Mouse (Mus musculus): Measurements from ENCODE around the gene Ripor3. TPM values are rescaled to one million over a fixed set of nuclear protein-coding genes. Genes with fewer than 3 reads are reported as not detected.

The Ripor3 gene
- polyA plus RNA-seq, 1 experiment from 2014 or later: 0.98 TPM

DNA sequence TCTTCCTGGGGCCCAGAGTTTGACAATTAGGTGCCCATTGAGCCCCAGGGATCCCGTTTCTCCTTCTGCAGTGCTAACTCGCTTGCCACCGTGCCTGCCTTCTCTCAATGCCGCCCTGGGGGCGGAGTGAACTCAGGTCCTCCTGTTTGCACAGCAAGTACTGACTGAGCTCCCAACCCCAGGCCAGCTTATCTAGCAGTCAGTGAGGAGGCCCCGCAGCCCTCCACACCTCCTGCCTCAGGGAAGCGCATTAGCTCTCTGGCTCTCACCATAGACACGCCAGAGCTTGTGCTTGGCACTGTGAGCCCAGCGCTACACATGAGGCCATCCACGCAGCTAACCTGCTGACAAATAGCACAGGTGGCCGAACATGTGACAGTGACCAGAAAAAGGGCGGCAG, 22.8 kb downstream of the Ripor3 start:
- peaks cover 36% of the 10 kb centered on the region for H3K4me1 ChIP-seq (replicated peaks)
- H3K4me3 ChIP-seq (replicated peaks): no peak overlapping the region
- peaks cover 19% of the 10 kb centered on the region for H3K27me3 ChIP-seq
- H3K9me3 ChIP-seq: no peaks in the 10 kb centered on the region
- no peak overlapping the region for H3K9ac ChIP-seq (replicated peaks)
- no peak for ATAC-seq (ENCODE audit: insufficient number of reproducible peaks, insufficient read depth, low FRiP score, low TSS enrichment, low read depth)
- WGBS: 53% methylated on average over 12 of the region's 12 CpGs
- no peak overlapping the region for H3K4me2 ChIP-seq
- H3K27ac ChIP-seq: no peak overlapping the region
- H3K36me3 ChIP-seq: no peaks in the 10 kb centered on the region

DNA sequence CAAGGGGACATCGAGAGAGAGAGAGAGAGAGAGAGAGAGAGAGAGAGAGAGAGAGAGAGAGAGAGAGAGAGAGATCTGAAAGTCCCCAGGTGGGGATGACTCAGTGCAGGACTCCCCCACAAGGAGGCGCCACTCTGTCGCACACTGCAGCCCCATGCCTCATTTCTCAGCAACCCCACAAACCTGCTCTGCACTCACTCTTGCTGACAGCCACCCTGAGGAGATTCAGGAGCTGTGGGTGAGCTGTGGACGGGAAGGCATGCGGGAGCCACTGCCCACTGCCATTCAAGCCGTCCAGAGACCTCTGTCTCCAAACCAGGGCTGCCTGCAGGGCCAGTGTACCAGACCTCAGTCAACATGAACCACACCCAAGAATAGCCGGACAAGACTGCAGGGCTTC, 23.7 kb downstream of the Ripor3 start:
- WGBS: 18% methylated on average over 7 of the region's 7 CpGs
- ATAC-seq (ENCODE audit: insufficient number of reproducible peaks, insufficient read depth, low FRiP score, low TSS enrichment, low read depth): no peak; the same call in 1 of the 2 replicates
- H3K4me1 ChIP-seq (replicated peaks): peaks cover 36% of the 10 kb centered on the region
- no peaks in the 10 kb centered on the region for H3K36me3 ChIP-seq
- peaks cover 19% of the 10 kb centered on the region for H3K27me3 ChIP-seq
- no peak overlapping the region for H3K27ac ChIP-seq
- H3K9ac ChIP-seq (replicated peaks): 0 out of 2 replicates have a peak overlapping the region, but pooled peaks have one; percentile 40
- H3K9me3 ChIP-seq: no peaks in the 10 kb centered on the region
- no peak overlapping the region for H3K4me2 ChIP-seq
- H3K4me3 ChIP-seq (replicated peaks): no peak overlapping the region

DNA sequence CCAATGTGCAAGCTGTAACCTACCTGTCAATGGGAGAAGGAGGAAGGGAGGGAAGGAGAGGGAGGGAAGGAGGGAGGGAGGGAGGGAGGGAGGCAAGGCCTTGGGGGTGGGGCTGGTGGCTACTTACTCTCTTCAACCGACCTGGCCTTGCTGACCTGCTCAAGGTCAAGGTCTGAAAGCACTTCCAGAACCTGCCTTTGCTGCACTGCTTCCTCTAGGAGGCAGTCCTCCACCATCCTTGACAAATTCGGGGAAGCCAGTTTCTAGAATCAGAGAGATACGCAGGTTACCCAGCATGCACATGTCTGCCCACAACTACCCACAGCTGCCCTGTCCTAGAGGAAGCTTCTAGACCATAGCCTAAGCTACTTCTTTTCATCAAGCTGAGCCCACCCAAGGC, 25.5 kb downstream of the Ripor3 start:
- 35% methylated on average over 3 of the region's 3 CpGs for WGBS
- H3K27ac ChIP-seq: no peak overlapping the region
- H3K9me3 ChIP-seq: no peaks in the 10 kb centered on the region
- H3K9ac ChIP-seq (replicated peaks): no peak overlapping the region
- H3K4me1 ChIP-seq (replicated peaks): peaks cover 36% of the 10 kb centered on the region
- H3K4me3 ChIP-seq (replicated peaks): no peak overlapping the region
- no peak overlapping the region for H3K4me2 ChIP-seq
- no peak for ATAC-seq (ENCODE audit: insufficient number of reproducible peaks, insufficient read depth, low FRiP score, low TSS enrichment, low read depth)
- H3K36me3 ChIP-seq: peaks cover 2% of the 10 kb centered on the region; the same call in 1 of the 2 replicates
- H3K27me3 ChIP-seq: peaks cover 19% of the 10 kb centered on the region

DNA sequence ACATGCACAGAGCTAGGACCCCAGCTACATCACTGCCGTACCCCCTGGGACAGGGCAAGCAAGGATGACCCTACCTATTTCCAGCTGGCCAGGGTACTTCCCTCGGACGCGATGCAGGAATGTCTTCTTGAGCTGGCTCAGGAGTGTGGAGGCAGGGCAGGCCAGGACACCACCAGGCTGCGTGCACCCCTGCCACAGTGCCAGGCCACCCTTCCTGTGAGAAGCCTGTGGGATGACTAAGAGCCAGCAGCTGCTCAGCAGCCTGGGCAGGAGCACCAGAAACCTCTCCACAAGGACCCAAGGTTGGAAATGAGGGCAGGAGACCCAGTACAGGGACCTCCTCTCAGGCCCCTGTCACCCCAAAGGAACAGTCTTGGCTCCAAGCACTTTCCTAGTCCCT, 26.0 kb downstream of the Ripor3 start:
- H3K4me3 ChIP-seq (replicated peaks): no peak overlapping the region
- WGBS: 80% methylated on average over 5 of the region's 5 CpGs
- no peak overlapping the region for H3K4me2 ChIP-seq
- no peak overlapping the region for H3K9ac ChIP-seq (replicated peaks)
- no peaks in the 10 kb centered on the region for H3K9me3 ChIP-seq
- H3K27me3 ChIP-seq: peaks cover 16% of the 10 kb centered on the region
- no peak for ATAC-seq (ENCODE audit: insufficient number of reproducible peaks, insufficient read depth, low FRiP score, low TSS enrichment, low read depth)
- H3K4me1 ChIP-seq (replicated peaks): peaks cover 33% of the 10 kb centered on the region
- no peak overlapping the region for H3K27ac ChIP-seq
- H3K36me3 ChIP-seq: peaks cover 8% of the 10 kb centered on the region

DNA sequence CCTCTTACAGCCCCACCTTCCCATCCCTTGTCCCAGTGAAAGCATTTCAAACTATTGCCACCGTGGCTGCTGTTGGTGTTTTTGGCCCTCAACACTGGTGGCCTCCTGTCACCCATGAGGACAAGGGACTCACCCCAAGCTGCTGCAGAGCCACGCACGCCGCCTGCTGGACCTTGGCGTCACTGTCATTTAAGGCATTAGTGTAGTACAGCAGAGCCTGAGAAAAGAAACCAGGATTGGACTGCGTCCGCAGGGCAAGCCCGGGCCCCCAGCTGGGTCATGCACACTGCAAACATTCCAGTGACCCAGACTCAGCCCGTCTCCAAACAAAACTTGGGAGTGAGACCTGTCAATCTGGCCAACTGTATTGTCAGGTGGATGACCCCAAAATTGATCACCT, 27.8 kb downstream of the Ripor3 start:
- WGBS: 64% methylated on average over 9 of the region's 9 CpGs
- Histone ChIP-seq H3K36me3 (peaks cover 25% of the 10 kb centered on the region), H3K4me2 (no peak overlapping the region), H3K4me1 (replicated peaks) (peaks cover 19% of the 10 kb centered on the region), H3K4me3 (replicated peaks) (no peak overlapping the region), H3K9me3 (no peaks in the 10 kb centered on the region), H3K27me3 (peaks cover 16% of the 10 kb centered on the region), H3K27ac (no peak overlapping the region), H3K9ac (replicated peaks) (no peak overlapping the region)
- no peak for ATAC-seq (ENCODE audit: insufficient number of reproducible peaks, insufficient read depth, low FRiP score, low TSS enrichment, low read depth)

DNA sequence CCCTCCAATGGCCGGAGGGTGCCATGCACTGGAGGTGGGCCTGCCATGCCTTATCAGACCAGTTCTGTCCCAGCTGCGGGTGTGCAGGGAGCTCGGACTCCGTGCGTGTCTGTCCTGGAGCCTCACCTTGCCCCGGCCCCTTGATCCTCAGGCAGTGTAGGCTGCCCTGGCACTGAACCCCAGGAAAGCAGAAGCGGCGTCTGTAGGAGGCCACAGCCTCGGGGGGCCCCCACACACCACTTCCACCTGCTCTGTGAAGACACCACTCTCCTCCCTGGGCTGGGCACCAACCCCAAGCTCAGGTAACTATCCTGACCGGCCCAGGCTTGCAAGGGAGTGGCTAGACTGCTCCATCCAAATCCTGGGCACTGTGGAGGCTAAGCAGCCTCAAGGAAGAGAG, 30.0 kb downstream of the Ripor3 start:
- H3K36me3 ChIP-seq: peaks cover 45% of the 10 kb centered on the region
- ATAC-seq (ENCODE audit: insufficient number of reproducible peaks, insufficient read depth, low FRiP score, low TSS enrichment, low read depth): no peak

DNA sequence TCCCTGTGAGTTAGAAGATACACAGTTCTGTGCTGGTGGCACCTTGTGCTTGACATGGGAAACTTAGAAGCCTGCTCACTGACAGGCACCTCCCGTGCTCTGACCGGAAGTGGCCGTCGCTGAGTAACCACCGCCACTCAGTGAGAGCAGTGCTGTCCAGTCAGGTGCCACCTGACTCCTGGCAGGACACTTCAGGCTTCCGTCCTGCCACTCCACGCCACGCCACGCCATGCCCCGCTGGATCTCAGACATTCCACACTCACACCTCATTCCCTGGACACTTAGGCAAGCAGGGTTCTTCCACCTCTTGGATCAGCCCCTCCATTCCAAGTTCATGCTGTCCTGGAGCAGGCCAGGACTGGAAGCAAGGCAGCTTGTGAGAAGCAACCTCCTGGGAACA, 32.1 kb downstream of the Ripor3 start:
- Histone ChIP-seq H3K27ac (no peak overlapping the region), H3K9ac (replicated peaks) (no peak overlapping the region), H3K27me3 (no peaks in the 10 kb centered on the region), H3K4me2 (no peak overlapping the region), H3K9me3 (no peaks in the 10 kb centered on the region), H3K4me1 (replicated peaks) (no peaks in the 10 kb centered on the region), H3K36me3 (peaks cover 66% of the 10 kb centered on the region), H3K4me3 (replicated peaks) (no peak overlapping the region)
- no peak for ATAC-seq (ENCODE audit: insufficient number of reproducible peaks, insufficient read depth, low FRiP score, low TSS enrichment, low read depth)
- 93% methylated on average over 10 of the region's 10 CpGs for WGBS

More for the DNA sequence above, 30.0 kb downstream of the Ripor3 start:
- no peak overlapping the region for H3K27ac ChIP-seq
- 0 out of 2 replicates have a peak, but pooled peaks cover 9% of the 10 kb centered on the region for H3K4me1 ChIP-seq (replicated peaks)
- H3K4me3 ChIP-seq (replicated peaks): no peak overlapping the region
- 85% methylated on average over 10 of the region's 10 CpGs for WGBS
- peaks cover 4% of the 10 kb centered on the region; the same call in 1 of the 2 replicates for H3K27me3 ChIP-seq
- no peak overlapping the region for H3K4me2 ChIP-seq
- H3K9me3 ChIP-seq: no peaks in the 10 kb centered on the region
- no peak overlapping the region for H3K9ac ChIP-seq (replicated peaks)

DNA sequence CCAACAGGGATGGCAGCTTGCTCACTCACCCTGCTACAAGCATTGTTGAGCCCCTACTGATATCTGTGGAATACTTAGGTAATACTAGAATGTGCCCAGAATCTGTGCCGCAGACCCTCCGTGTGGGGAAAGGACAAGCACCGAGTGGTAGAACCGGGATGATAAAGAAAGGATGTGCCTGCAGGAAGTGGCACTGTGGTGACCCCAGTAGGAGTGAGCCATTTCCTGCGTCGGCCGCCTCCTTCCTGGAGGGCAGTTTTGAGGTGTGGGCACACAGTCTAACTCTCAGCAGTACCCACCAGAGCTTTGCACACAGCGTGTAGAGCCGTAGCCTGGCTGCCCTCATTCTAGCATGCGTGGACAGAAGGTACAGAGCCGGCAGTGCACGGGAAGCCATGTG, 34.7 kb downstream of the Ripor3 start:
- 89% methylated on average over 12 of the region's 12 CpGs for WGBS
- Histone ChIP-seq H3K4me3 (replicated peaks) (no peak overlapping the region), H3K27ac (no peak overlapping the region), H3K9me3 (no peaks in the 10 kb centered on the region), H3K9ac (replicated peaks) (no peak overlapping the region), H3K4me2 (no peak overlapping the region), H3K27me3 (no peaks in the 10 kb centered on the region), H3K4me1 (replicated peaks) (no peaks in the 10 kb centered on the region), H3K36me3 (peaks cover 92% of the 10 kb centered on the region)
- ATAC-seq (ENCODE audit: insufficient number of reproducible peaks, insufficient read depth, low FRiP score, low TSS enrichment, low read depth): no peak

DNA sequence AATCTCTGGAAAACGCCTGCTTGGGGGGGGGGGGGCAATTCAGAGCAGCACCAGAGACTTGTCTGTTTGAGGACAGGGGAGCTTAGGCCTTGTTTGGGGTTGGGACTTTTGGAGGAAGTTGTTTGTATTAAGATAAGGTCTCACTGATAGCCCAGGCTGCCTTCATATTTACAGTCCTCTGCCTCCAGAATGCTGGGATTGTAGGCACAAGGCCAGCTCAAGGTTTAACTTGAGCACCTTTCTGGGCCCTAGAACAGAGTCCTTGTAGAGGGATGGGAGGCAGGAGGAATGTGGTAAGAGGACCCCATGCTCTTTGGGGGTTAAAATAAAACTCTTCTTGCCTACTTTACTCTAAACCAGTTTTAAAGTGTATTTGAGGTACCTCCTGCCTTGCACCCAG, 37.6 kb downstream of the Ripor3 start:
- Histone ChIP-seq H3K27ac (no peak overlapping the region), H3K4me2 (no peak overlapping the region), H3K4me3 (replicated peaks) (no peak overlapping the region), H3K36me3 (peaks cover 96% of the 10 kb centered on the region), H3K9me3 (no peaks in the 10 kb centered on the region), H3K9ac (replicated peaks) (no peak overlapping the region), H3K4me1 (replicated peaks) (no peaks in the 10 kb centered on the region), H3K27me3 (no peaks in the 10 kb centered on the region)
- ATAC-seq (ENCODE audit: insufficient number of reproducible peaks, insufficient read depth, low FRiP score, low TSS enrichment, low read depth): no peak
- WGBS: 47% methylated on average over 1 of the region's 1 CpGs

DNA sequence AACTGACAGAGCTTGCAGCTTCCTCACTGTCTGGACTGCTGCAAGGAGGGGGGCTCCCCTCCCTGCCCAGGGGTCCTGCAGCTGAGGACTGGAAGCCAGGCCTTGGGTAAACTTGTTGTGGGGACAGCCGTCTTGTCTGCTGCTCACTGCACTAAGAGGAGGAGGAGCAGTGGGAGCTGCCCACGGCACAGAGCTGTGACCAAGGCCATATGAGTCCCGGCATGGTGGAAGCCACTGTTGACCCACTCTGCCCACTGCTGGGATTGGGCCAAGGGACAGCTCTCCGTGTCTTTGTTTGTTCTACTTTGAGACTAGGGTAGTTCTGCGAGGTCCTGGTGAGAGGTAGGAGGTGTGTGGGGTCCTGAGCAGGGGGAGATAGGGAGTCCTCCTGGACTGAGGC, 38.3 kb downstream of the Ripor3 start:
- no peak overlapping the region for H3K4me2 ChIP-seq
- H3K27me3 ChIP-seq: no peaks in the 10 kb centered on the region
- no peaks in the 10 kb centered on the region for H3K9me3 ChIP-seq
- no peak for ATAC-seq (ENCODE audit: insufficient number of reproducible peaks, insufficient read depth, low FRiP score, low TSS enrichment, low read depth)
- WGBS: 80% methylated on average over 5 of the region's 5 CpGs
- H3K9ac ChIP-seq (replicated peaks): no peak overlapping the region
- no peak overlapping the region for H3K4me3 ChIP-seq (replicated peaks)
- no peak overlapping the region for H3K27ac ChIP-seq
- no peaks in the 10 kb centered on the region for H3K4me1 ChIP-seq (replicated peaks)
- H3K36me3 ChIP-seq: peaks cover 96% of the 10 kb centered on the region

DNA sequence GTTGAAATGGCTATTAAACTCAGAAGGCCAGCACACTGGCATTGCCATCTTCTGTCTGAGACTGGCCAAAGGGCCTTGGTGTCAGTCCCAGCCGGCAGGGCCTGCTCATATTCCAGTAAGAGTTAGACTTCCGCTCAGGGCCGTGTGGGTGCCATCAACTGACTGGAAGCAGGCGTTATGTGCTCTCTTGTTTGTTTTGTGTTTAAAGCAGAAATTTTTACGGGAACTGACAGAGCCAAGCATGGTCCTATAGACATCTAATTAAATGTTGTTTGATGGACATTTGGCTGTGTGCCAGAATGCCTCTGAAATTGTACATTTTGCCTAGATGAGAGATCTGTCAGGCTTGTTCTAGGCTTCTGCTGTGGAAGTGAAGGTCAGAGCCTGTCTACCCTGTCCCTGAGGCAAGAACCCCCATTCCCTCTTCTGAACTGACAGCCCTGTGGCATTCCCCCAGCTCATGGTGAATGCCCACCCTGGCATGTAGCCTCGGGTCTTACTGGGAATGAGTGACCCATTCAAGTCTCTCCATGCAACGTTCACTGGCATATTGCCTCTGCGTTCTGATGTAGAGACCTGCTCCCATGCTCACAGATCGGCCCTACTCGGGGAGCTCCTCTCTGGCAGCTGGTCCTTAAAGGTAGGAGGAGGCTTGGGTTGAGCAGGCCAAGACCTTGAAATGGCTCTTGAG, 40.4 kb downstream of the Ripor3 start:
- no peaks in the 10 kb centered on the region for H3K4me1 ChIP-seq (replicated peaks)
- no peaks in the 10 kb centered on the region for H3K9me3 ChIP-seq
- H3K27ac ChIP-seq: no peak overlapping the region
- H3K9ac ChIP-seq (replicated peaks): no peak overlapping the region
- H3K27me3 ChIP-seq: no peaks in the 10 kb centered on the region
- 87% methylated on average over 10 of the region's 10 CpGs for WGBS
- H3K36me3 ChIP-seq: peaks cover 98% of the 10 kb centered on the region
- H3K4me2 ChIP-seq: no peak overlapping the region
- ATAC-seq (ENCODE audit: insufficient number of reproducible peaks, insufficient read depth, low FRiP score, low TSS enrichment, low read depth): no peak
- H3K4me3 ChIP-seq (replicated peaks): no peak overlapping the region

DNA sequence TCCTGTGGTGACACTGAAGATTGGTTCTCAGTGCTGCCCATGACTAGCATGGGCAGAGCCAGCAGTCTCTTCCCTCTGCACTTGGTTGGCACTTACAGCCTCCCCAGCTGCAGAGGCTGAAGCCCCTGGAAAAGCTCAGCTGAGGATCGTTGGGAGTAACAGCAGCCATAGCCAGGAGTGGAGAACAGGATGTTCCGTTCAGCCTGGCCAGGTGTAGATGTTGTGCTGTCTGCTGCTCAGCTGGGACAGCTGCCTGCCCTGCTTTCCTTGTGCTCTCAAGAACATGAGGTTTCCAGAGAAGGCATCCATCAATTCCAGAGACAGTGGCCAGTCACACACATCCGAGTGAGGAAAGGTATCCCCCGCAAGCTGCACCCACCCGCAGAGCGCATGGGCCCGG, 41.9 kb downstream of the Ripor3 start:
- Histone ChIP-seq H3K4me3 (replicated peaks) (no peak overlapping the region), H3K36me3 (peaks cover 98% of the 10 kb centered on the region)
- WGBS: 94% methylated on average over 7 of the region's 7 CpGs

More for the DNA sequence above, 41.9 kb downstream of the Ripor3 start:
- ATAC-seq (ENCODE audit: insufficient number of reproducible peaks, insufficient read depth, low FRiP score, low TSS enrichment, low read depth): no peak
- no peak overlapping the region for H3K4me2 ChIP-seq
- H3K9me3 ChIP-seq: no peaks in the 10 kb centered on the region
- H3K9ac ChIP-seq (replicated peaks): no peak overlapping the region
- no peaks in the 10 kb centered on the region for H3K27me3 ChIP-seq
- H3K4me1 ChIP-seq (replicated peaks): no peaks in the 10 kb centered on the region
- no peak overlapping the region for H3K27ac ChIP-seq
